Mouse (Mus musculus) limb, embryonic 13.5 days (tissue): ENCODE data around the gene Emd. TPM values are rescaled to one million over a fixed set of nuclear protein-coding genes. Genes with fewer than 3 reads are reported as not detected.

ENCODE experiments used
- microRNA-seq: library from miRNA; unstranded; fragments of <30 nt; microRNA quantifications from one replicate; pipeline ENCODE4, GENCODE M21; 2016
- polyA plus RNA-seq: library from polyadenylated mRNA; unstranded; fragments of >200 nt; fragmentation: Nextera tagmentation; extraction: Ambion mirVana; gene quantifications from 2 replicates; pipeline ENCODE4 v1.2.1, GENCODE M21; 2015

Emd gene
- polyA plus RNA-seq, 1 experiment from 2014 or later = 27.8 TPM

Small RNA genes within 50 kb of the gene (microRNA-seq; reads per million reads assigned to microRNA genes)
- gene Mir7091 = not detected

Other genes starting within 250 kb of the Emd start
- gene Irak1, start 230.8 kb upstream of the Emd start, polyA plus RNA-seq = 54.3 and 60.5 TPM in 2 replicates
- not detected in 2 replicates for gene Opn1mw, start 127.2 kb upstream of the Emd start, polyA plus RNA-seq
- gene Mecp2, start 119.3 kb upstream of the Emd start, polyA plus RNA-seq = 12.5 and 12.8 TPM in 2 replicates
- gene Tex28, start 86.8 kb upstream of the Emd start, polyA plus RNA-seq = not detected in 2 replicates
- gene Tktl1, start 77.4 kb upstream of the Emd start, polyA plus RNA-seq = 0.05 TPM in 1 of 2 replicates, not detected in the other
- 275 and 314 TPM in 2 replicates for gene Flna, start 4.9 kb upstream of the Emd start, polyA plus RNA-seq
- gene Rpl10, start 16.1 kb downstream of the Emd start, polyA plus RNA-seq = 828 and 885 TPM in 2 replicates
- 91.0 and 92.2 TPM in 2 replicates for gene Taz, start 27.2 kb downstream of the Emd start, polyA plus RNA-seq
- 11.7 and 12.0 TPM in 2 replicates for gene Dnase1l1, start 27.6 kb downstream of the Emd start, polyA plus RNA-seq
- gene Atp6ap1, start 42.4 kb downstream of the Emd start, polyA plus RNA-seq = 127 and 128 TPM in 2 replicates
- 247 and 260 TPM in 2 replicates for gene Gdi1, start 50.3 kb downstream of the Emd start, polyA plus RNA-seq
- gene Fam50a, start 58.3 kb downstream of the Emd start, polyA plus RNA-seq = 73.5 and 76.5 TPM in 2 replicates
- gene Plxna3, start 74.4 kb downstream of the Emd start, polyA plus RNA-seq = 21.2 and 25.3 TPM in 2 replicates
- gene Lage3, start 98.9 kb downstream of the Emd start, polyA plus RNA-seq = 114 and 115 TPM in 2 replicates
- gene Ubl4a, start 118.5 kb downstream of the Emd start, polyA plus RNA-seq = 62.2 and 68.2 TPM in 2 replicates
- 19.6 and 21.3 TPM in 2 replicates for gene Slc10a3, start 118.7 kb downstream of the Emd start, polyA plus RNA-seq
- 42.3 and 43.5 TPM in 2 replicates for gene Fam3a, start 138.6 kb downstream of the Emd start, polyA plus RNA-seq
- 18.2 and 18.4 TPM in 2 replicates for gene Ikbkg, start 138.6 kb downstream of the Emd start, polyA plus RNA-seq
- gene G6pdx, start 174.5 kb downstream of the Emd start, polyA plus RNA-seq = 45.6 and 47.0 TPM in 2 replicates
- gene Gm6880, start 226.7 kb downstream of the Emd start, polyA plus RNA-seq = 2.1 and 4.3 TPM in 2 replicates